Mouse (Mus musculus) right cerebral cortex, postnatal 25 days (tissue): ENCODE results near the gene Slc26a11.
A peak's percentile ranks its signal among the peaks of the same experiment; 100 is the strongest.

Experiments
- DNase-seq: peaks from one replicate; pipeline ENCODE4 v3.0.0; 2022

Slc26a11 gene

DNA sequence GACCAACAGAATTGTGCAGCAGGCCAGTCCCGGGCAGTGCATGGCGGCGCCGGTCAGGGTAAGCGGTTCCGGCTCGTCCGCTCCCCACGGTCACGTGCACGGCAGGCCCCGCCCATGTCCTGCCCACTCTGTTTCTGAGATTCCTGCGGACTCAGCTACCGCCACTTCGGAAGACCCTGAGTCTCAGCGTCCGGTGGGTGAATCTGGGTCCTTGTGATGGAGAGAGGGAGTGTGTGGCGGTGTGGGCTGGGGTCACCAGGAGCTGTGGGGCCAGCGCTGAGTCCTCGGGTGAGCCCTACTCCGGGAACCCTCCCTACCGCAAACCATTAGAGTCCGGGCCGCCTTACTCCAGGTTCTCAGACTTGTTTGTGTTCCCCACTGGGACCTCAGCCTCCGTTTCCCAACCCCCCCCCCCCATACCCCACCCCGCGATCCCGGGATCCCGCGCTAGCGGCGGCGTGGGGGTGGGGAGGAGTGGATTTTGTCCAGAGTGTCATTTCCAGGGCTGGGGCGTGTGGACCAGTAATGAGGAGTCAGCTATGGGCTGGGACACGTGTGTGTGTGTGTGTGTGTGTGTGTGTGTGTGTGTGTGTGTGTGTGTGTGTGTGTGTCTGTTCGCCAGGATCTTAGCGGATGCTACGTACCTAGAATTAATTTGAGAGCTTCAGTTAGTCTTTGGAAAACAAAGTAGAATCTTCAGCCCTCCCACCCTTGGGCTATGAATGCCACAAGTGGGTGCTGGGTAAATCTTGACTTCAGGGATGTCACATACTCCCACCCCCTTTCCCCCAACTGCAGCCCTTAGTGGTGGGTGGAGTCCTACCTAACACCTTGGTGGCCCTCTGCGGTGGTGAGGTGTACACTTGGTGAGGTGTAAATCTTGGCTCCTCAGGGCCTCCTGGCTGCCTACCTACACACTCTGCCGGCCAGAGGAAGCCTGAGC is at the start of gene Slc26a11, which contains the start of gene Sgsh:
Gene Slc26a11 (plus strand): TSS at position 115 of the 943 bp plus-strand sequence.
Gene Sgsh (minus strand): TSS at position 94 of the 943 bp plus-strand sequence.
- DNase-seq: peak; percentile 80

DNA sequence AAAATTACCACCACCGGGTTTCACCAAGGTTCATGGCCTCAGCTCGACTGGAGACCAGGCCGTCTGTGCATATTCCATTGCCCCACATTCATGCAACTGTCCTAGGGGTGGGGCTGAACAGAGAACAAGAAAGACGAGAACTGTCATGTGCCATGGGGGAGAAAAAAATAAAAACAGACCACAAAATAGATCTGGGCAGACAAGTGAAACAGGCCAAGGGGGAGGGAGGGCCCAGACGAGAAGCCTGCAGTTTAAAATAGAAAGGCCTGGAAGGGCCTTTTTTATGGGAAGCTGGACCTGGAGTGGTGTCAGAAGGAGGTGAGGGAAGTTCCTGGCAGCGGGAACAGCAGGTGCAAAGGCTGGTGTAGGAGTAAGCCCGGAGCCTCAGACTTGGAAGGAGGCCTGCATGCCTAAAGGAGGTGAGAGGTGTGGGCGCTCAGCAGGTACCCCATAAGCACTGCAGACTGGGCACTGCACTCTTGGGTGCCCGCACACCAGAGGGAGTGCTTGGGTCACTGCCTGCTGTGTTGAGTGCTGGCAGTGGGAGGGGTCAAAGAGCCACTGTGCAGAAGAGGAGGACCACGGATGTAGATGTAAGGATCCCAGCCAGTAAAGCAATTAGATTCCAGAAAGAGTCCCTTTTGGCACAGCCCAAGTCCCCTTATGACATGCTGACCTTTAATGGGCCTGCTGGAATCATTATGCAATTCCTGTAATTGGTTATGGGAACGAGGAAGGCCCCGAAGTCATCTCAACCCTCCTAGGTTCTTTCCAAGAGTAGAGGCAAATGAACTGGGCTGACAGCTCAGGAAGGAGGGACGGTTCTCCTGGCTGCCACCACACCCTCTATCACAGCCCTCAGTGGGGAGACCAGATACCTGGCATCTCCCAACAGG is 48.3 kb upstream of the Slc26a11 start:
- no peak for DNase-seq

DNA sequence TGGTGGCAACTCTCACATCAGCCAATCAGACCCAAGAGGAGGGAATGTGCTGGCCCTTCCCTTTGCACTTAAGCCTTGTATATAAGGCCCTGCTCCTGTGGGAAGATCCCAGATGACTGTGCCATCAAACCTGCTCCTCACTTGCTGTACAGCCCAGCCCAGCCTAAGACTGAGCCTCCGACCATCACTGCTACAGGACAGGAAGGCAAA is 47.8 kb upstream of the Slc26a11 start, which contains the start of gene Card14:
Gene Card14 (plus strand): TSS at position 111 of the 210 bp plus-strand sequence.
- DNase-seq: no peak

DNA sequence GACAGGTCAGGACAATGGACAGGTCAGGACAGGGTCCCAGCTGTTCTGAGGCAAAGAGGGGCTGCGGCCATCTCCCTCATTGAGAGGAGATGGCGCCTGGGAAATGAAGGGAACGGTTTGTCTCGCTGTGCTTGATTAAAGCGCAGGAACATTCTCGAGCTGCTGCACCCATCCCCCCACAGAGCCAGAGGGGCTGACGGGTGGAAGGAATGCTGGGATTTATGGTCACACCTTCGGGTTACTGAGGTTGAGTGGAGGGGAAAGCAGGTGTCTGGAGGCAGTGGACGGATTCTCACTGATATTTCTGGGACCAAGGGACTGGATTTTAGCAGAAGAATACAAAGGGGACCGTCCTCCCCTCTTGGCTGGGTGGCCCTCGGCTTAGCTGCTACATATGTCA is 47.4 kb upstream of the Slc26a11 start:
- DNase-seq: no peak

DNA sequence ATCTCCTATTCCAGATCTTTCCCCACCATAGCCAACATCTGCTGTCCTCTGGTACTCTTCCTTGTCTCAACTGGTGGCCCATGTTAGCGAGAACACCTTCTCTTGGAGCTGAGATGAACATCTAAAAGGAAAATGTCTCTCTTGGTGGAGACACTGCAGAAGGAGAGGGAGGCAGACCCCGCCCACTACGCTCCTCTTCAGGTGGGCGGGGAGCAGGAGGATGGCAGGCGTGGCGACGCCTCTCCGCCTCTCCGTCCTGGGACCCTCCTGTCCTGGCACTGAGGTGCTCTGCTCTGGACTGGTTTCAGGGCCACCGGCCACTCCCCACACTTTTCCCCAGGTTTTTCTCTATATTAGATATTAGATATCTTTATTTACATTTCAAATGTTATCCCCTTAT is 44.7 kb upstream of the Slc26a11 start:
- no peak for DNase-seq

DNA sequence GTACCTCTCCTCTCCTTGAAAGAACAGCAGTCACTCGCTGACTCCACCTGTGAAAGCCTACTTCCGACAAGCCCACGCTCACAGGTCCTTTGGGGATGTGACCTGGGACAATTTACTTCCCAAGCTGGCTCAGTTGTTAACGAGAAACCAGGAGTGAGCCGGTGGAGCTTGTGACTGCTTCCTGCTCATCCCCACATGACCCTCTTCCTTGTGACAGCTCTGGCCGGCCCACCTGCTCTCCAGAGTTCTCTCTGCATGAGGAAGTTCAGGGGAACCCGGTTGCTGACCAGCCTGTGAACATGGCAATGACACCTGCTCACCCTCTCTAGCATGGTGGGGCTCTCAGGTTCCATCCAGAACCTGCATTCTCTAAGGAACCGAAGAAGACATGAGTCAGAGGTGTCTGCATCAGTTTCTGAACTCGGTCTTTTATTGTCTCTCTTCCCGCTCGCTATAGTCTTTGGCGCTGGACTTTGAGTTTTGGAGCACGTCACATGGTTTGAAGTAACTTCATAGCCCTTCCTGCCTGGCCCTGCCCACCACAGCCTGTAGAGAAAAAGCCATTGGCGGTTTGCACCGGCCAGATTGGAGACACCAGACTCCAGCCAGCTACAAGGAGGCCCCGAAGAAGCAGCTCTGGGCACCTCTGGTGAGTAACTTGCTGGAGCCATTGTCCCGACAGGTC is 41.0 kb upstream of the Slc26a11 start:
- no peak for DNase-seq

DNA sequence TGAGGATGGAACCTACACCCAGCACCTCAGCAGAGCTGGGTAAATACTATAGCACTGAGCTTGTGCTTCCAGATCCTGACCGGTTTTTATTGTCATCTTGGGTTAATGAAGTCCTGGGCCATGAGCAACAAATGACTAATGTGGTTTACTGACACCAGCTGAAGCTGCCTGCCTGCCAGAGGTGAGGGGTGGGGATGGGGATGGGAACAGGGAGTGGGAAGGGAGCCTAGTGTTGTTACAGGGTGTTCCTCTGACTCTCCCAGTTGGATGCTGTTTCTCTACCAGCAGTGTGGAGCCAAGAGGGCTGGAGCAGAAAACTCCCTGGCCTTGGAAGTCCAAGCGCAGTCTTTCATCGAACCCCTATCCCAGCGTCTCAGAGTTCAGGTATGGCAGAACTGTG is 38.6 kb upstream of the Slc26a11 start:
- DNase-seq: no peak

DNA sequence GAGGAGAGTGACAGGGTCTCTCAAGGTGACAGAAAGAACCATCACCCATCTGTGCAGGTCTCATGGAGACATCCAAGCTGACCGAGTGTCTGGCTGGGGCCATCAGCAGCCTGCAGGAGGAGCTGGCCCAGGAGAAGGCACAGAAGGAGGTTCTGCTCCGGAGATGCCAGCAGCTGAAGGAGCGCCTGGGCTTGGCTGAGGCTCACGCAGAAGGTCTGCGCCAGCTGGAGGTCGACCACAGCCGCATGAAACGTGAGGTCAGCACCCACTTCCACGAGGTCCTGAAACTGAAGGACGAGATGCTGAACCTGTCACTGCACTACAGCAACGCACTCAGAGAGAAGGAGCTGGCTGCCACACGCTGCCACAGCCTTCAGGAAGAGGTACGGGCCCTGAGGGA is 32.8 kb upstream of the Slc26a11 start:
- no peak for DNase-seq

DNA sequence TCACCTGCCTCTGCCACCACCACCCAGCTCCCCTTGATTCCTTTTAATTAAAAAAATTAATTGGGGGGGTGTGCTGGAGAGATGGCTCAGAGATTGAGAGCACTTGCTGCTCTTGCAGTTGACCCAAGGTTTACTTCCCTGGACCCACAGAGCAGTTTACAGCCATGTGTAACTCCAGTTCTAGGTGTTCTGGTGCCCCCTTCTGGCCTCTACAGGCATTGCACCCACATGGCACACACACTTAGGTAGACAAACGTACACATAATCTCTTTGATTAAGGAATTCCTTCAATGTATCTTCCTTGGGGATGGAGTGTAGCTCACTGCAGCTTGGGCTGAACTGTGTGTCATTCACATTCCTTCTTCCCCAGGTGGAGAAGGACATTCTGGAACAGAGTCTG is 30.3 kb upstream of the Slc26a11 start:
- DNase-seq: no peak

DNA sequence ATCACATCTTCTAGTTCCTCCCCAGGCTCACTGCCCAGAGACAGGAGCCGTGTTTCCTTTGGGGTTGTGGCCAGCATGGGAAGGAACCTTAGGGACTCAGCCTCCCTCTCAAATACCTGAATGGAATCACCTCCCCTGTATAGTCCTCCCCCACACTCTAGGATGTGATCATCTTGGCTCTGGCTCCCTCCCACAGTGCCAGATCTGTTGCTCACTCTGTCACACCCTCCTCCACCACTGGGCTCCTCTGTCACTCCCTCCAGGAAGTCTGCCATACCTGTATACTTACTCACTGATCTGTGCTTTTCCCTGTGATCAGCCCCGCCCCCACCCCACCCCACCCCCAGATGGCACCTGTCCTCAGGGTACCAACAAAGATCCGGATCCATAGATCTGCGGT is 24.8 kb upstream of the Slc26a11 start:
- DNase-seq: no peak

DNA sequence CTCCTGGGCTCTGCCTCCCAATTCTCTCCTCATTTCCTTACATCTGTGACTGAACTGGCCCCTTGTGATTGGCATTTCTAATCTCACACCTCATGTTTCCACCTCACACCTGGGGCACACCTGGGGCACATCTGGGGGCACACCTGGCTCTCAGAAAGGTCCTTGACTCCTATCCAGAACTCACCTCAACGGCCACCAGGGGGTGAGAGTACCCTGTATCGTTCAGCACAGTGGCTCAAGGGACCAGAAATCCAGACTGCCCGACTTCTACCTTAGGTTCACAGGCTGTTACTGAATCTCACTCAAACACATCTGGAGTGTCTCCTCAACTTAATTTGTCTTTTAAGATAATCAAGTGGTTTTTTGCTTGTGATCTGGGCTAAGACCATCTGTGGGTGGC is 23.4 kb upstream of the Slc26a11 start:
- no peak for DNase-seq

DNA sequence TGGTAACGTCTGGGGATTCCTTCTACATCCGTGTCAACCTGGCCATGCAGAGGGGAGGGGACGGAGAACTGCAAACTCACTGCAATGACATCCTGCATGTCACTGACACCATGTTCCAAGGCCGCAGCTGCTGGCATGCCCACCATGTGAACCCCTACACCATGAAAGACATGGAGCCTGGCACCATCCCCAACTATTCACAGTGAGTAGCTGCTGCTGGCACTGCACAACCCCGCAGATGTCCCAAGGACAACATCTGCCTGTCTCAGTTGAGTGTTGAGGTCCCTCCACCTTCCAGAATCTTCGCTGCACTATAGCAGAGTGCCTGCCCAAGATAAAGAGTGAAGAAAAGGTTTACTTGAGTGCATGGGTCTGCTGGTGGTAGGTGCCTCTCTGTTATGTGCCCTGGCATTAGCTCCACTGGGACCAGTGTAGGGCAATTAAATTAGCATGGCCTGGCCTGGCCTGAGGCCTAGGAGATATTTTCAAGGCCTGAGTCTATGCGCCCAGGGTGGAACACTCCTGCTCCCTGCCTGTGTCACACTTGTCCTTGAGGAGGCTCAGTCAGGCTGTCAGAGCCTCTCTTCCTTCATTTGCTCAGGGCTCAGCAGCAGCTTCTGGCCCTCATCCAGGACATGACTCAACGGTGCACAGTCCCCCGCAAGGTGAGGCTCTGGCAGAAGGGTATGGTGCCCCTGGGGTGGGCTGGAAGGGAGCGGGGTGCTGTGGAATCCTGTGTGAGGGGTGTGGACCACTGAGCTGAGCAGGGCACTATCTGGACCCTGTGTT is 16.9 kb upstream of the Slc26a11 start:
- DNase-seq: no peak

DNA sequence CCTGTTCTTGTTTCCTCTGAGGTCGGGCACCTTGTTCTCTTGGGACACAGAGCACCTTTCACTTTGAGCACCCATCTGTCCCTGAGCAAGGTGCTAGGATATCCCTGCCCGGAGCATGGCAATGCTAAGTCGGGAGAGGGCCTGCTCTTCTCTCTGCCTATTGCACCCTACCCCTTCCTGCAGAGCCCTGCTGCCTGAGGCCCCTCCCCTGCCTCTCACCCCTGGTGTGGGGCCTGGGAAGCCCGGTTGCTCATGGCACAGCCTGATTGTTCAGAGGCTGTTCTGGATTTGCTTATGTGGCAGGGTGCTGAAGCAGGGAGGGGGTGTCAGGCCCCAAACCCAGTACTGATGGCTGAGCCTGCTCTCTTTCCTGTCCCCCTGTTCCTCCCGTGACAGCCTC is 16.2 kb upstream of the Slc26a11 start:
- DNase-seq: no peak

DNA sequence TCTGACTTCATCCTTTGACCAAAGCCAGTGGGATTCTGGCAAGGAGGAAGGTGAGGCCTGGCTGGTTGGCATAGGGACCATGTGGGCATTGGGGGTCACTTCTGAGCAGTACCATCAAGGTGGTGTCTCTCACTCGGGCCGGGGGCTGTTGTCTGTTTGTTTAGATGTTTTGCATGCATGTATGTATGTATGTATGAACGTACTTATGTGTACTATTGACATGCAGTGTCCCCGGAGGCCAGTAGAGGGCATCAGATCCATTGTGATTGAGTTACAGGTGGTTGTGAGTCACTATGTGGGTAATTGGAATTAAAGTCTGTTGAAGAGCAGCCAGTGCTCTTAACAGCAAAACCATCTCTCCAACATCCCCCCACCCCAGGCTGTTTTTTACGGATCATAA is 15.7 kb upstream of the Slc26a11 start:
- no peak for DNase-seq

DNA sequence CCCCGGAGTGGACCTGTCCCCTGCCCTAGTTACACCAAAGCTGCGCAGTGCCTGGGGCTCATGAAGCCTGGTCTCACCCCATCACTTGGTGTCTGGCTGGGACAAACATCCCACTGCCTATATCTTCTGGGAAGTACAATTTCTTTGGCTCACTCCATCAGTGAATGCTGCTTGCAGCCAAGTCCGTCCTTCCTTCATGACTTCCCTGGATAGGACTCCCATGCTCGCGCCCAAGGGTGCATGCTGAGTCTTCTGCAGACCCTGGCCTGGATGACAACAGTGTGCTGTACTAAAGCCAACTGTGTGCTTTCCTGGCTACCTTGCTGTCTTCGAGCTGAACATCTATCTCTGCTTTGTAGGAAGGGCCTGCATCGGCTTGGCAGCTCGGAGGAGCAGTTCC is 11.2 kb upstream of the Slc26a11 start:
- DNase-seq: no peak

DNA sequence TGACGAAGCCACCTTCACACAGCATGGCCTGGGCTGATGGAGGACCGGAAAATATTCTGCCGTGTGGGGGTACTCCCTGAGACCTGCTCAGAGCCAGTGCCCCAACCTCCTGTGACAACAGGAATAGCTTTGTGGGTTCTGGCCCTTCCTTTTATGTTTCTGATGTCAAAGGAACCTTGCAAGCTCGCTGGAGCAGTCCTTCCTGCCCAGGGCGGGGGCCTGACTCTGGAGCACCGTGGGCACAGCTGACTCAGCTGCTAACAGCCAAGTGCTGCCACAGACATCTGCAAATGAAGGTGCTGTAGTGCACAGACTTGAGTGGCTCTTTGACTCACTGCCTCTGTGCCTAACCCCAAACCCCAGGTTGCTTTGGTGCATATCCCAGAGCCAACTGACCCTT is 10.5 kb upstream of the Slc26a11 start:
- DNase-seq: no peak

DNA sequence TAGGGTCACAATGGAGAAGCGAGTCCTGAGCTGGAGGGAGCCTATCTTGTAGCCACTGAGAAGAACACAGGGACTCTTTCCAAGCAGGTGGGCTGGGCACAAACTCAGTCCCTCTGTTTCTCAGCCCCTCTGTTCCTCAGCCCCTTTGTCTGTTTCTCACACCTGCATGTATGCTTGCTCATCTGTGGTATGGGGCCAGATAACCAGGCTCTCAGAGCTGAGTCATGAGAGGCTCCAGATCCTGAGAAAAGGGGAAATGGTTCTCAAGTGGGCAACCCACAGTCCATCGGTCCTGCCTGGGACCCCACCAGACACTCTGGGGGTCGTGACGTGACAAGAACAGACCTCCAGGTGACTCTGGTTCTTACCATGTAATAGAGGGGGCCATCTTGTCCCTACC is 8.2 kb upstream of the Slc26a11 start:
- no peak for DNase-seq

DNA sequence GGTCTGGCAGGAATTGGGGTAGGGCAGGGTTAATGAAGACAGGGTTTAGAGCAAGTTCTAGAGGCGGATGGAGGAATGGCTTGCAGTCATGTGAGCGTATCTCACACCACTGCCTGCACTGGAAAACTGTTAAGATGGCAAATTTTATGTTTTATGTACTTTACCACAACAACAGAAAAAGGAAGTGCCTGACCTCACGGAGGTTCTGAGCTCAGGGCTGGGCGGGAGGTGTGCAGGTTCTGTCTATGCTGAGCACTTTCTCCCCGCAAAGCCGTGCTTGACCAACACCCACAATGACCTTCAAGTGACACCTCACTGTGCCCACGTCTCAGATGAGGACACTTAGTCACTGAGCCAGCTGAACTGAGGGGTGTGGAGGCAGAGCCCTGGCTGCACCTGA is 3.2 kb upstream of the Slc26a11 start:
- DNase-seq: no peak

DNA sequence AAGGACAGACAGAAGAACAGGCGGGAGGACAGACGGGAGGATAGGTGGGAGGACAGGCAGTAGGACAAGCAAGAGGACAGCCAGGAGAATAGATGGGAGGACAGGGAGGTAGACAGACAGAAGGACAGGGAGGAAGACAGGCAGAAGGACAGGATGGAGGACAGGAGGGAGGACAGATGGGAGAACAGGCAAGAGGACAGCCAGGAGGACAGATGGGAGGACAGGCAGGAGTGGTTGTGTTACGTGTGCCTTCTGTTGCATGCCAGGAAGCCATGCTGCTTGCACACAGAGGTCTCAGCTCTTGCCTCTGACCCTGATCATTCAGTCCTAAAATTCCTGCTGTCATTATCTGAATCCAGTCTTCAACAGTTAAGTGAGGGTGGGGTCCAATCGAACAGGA is 1.4 kb upstream of the Slc26a11 start:
- DNase-seq: no peak

DNA sequence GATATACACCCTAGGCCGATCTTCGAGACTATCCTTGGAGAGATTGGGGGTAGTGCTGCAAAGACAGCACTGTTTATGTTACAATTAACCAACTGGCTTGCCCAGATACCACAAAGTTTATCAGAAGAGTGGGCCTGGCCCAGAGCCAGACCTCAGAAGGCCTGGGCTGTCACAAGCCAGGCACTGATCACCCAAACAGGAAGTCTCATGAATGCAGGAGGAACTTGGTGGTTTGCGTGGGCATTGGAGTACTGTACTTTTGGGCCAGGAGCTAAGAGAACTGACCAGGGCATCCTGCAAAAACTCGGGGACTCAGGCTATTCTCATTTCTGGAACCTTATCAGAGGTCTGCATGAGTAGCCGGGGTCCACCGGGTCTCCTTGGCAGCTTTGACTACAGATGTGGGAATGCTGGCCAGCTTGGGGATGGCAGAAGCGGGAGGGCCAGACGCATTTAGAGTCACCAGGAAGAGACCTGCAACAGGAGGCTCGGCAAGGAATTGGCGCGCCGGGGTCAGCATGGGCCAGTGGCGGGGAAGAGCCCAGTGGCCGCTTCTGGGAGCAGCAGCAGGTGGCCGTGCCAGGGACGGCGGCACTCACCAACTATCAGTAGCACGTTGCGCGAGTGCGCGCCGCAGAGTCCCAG is 437 bp upstream of the Slc26a11 start:
- DNase-seq: no peak

DNA sequence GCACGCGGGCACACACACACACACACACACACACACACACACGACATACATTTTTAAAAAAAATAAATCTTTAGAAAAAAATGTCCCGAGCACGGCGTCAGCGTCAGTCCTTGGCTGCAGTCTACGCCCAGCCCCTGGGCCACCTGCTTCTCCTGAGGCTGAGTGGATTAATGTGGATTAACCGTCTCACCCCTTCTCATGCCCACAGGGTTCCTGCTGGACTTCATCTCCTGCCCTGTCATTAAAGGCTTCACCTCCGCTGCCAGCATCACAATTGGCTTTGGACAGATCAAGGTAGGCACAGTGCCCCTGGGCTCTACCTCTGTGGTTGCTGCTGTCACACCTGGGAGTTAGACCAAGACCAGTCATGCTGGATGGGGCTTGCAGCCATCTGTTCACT is 3.7 kb downstream of the Slc26a11 start:
- no peak for DNase-seq
